ENCODE assay signal across 17 mouse cellular contexts in genomic region chr10:19112459-19112858, GRCm38 (mm10).
"Had no signal": no experiment of that assay in that cellular context is flagged by ENCODE, and none has a peak within 500 bp of the region (broad histone marks: within the 10 kb centered on the region; RNA-seq: fewer than 3 reads in every experiment).

No protein-coding gene starts in this region.

- H3K36me3 ChIP-seq: lung, embryonic 15.5 days; midbrain, embryonic 13.5 days; midbrain, embryonic 15.5 days; neural tube, embryonic 12.5 days had no signal

- H3K27me3 ChIP-seq: lung, embryonic 15.5 days; megakaryocyte, embryonic 14.5 days; midbrain, embryonic 13.5 days; midbrain, embryonic 15.5 days; neural tube, embryonic 12.5 days had no signal

- H3K9me3 ChIP-seq: lung, embryonic 15.5 days; midbrain, embryonic 13.5 days; midbrain, embryonic 15.5 days; neural tube, embryonic 12.5 days had no signal

- H3K9ac ChIP-seq: liver, postnatal 0 days; lung, embryonic 15.5 days; midbrain, embryonic 13.5 days; midbrain, embryonic 15.5 days; neural tube, embryonic 12.5 days had no signal

- H3K27ac ChIP-seq: lung, embryonic 15.5 days; macrophage; midbrain, embryonic 13.5 days; midbrain, embryonic 15.5 days; neural tube, embryonic 12.5 days had no signal

- H3K4me2 ChIP-seq: lung, embryonic 15.5 days; midbrain, embryonic 11.5 days; midbrain, embryonic 13.5 days; midbrain, embryonic 15.5 days; neural tube, embryonic 12.5 days had no signal

- H3K4me3 ChIP-seq: lung, embryonic 15.5 days; megakaryocyte, embryonic 14.5 days; midbrain, embryonic 13.5 days; midbrain, embryonic 15.5 days; neural tube, embryonic 12.5 days had no signal

- H3K4me1 ChIP-seq: midbrain, embryonic 15.5 days; neural tube, embryonic 12.5 days had no signal

- DNase-seq: liver, postnatal 0 days; lung, adult 2 months; lung, postnatal 14 days; lung, postnatal 36 days; right cerebral cortex, postnatal 14 days; spleen, adult 18-20 months; thymus, adult 18-20 months; thymus, postnatal 14 days; thymus, postnatal 36 days had no signal

- ATAC-seq: liver, postnatal 0 days; lung, postnatal 0 days; midbrain, embryonic 13.5 days; midbrain, embryonic 15.5 days had no signal
